Mouse (Mus musculus) neural tube, postnatal 0 days (tissue): ENCODE measurements around the gene Lyrm7. TPM values are rescaled to one million over a fixed set of nuclear protein-coding genes. Genes with fewer than 3 reads are reported as not detected.

ENCODE experiments used
- polyA plus RNA-seq: library from polyadenylated mRNA; unstranded; fragments of >200 nt; fragmentation: Nextera tagmentation; extraction: Ambion mirVana; gene quantifications from 2 replicates; pipeline ENCODE4 v1.2.1, GENCODE M21; 2015

The Lyrm7 gene
- 7.5 and 10.5 TPM in 2 replicates for polyA plus RNA-seq

DNA sequence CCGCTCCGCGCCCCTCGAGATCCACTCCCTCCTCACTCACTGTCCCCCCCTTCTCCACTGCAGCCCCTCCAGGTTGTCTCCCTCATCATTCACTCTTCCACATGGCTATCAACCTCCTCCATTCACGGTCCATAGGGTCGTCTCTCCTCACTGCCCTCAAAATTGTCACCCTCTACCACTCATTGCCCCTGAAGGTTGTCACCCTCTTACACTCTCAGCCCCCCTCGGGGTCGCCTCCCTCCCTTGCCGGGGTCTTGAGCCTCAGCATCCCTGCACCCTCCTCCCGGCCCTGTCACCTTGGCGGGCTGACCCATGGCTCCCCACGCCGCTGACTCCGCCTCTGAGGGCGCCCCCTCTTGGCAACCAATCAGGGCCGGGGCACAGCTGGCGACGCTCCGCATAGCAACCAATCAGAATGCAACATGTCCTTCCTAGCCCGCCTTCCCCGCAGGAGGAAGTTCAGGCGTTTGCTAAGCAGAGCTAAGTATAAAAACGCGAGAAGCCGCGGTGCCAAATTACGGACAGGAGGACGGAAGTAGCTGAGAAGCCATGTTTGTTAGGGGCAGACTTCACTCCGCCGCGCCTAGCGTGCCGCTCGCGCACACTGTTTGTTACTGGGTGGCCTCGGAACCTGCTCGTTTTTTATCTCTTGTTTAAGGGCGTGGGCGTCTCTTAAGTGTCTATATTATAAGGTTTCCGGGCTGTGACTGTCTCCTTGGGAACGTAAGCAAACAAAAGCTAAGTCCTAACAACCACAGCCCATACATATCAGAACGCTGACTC is at the start of gene Lyrm7:
Gene Lyrm7 (minus strand): TSS at position 661 of the 783 bp plus-strand sequence.

DNA sequence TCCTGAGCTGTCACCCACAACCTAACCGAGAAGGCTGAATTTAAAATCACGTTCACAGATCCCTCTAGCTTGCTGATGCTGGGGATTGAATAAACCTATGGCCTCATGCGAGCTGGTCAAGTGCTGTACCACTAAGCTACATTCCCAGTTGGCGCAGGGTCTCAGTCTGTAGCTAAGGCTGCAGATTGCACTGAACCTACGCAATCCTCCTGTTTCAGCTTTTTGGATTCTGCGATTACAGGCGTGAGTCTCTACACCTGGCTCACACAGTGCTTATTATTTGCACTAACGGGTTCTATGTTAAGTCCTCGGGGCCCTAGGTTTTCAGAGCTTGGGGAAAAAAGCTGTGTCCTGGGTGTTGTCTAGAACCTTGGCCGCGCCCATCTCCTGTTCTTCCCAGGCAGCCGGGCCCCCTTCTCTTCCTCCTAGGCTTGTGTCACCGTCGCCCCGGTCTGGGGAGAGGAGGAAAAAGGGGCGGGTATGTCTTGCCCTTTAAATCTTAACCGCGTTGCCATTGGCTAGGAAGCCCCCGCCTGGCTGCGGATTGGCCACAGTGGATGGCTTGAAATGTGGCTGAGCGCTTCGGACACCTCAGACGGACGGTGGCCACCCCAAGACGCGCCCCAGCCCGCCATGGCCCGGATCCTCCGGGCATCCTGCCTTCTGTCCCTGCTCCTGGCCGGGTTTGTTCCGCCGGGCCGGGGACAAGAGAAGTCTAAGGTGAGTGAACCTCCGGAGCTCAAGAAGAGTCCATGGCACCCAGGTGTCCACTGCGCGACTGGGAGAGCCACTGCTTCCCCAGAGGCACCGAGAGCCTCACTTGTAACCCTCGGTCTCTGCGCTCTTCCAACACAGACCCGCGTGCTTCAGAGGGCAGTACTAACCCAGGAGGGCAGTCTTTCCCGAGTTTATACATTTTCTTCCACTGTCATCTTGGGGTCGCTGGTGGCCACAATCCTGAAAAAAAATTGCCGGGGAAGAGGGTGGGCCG is 41.9 kb upstream of the Lyrm7 start, which contains the start of gene Gpx3:
Gene Gpx3 (plus strand): TSS at position 121 of the 991 bp plus-strand sequence.

DNA sequence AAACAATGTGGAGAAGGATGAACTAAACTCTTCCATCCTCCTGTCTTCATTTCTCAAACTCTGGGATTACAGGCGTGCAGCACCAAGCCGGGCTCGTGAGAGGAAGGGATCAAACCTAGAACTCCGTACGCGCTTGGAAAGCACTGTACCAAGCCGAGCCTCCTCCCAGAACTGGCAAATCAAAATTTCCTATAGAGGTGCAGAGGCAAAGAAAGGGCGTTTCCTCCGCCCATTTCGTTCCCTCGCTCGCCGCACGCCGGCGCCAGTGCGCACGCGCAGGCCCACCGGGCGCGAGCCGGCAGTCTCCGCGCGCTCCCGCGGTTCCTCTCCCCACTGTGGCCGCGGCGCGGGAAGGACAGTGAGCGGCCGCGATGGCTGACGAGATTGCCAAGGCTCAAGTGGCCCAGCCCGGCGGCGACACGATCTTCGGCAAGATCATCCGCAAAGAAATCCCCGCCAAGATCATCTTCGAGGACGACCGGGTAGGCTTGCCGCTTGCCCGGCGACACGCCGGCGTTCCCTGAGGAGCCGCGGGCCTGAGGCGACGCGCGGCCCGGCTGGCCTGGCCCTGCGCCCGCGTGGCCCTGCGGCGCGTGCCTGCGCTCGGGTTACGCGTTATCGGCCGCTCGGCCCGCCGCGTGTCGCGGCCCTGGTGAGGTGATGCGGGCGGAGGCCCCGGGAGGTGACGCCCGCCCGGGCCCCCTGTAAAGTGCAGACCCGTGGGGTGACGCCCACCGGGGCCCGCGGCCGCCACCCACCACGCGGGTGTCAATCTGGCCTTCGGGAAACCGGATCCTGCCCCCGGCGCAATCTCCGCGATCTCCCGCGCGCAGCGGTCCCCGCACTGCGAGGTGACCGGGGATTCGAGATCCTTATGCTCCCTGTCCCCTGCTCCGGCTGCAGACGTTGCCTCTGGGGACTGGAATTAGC is 5.7 kb upstream of the Lyrm7 start, which contains the start of gene Hint1:
Gene Hint1 (plus strand): TSS at position 265 of the 930 bp plus-strand sequence.

DNA sequence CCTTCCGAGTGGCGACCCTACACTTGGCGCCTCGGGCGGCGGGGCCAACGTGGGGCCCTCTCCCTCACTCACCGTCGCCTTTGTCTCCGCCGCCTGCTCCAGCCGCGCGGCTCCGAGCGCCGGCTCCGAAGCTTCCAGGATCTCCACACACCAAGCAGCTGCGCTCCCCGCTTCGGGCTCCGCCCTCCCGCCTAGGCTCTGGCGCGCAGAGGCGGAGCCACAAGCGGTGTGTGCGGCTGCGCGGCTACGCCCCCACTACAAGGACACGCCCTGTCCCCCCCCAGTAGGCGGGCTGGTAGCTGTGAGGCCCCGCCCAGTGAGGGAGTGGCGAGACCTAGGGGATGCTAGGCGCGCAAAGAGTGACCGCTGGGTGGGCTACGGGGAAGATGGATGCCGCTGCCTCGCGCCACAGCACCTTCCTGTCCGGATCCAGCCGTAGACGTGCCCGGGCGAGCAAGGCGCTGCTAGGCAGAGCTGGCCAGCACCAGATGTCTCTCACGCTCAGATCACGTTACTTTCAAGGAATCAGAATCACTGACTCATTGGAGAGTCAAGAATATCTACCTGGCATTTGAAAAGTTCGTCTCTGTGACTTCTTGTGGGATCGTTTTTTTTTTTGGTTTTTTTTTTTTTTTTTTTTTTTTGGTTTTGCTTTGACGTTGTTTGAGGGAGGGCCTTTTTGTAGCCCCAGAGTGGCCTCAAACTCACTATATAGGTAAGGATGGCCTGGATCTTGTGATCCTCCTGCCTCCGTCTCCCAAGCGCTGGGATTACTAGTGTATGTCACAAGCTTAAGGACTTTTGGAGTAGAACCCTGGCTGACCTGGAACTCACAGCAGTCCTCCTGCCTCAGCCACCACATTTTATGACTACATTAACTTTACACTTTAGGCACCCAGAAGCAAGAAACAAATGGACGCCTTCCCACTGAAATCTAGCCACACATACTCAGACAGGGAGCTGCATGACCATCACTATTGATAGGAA is 72.9 kb downstream of the Lyrm7 start, which contains the start of gene Cdc42se2:
Gene Cdc42se2 (minus strand): TSS at position 188 of the 987 bp plus-strand sequence.

Other genes with a start within 250 kb of the Lyrm7 start
- 117 and 124 TPM in 2 replicates for gene Cdc42se2, start 73.2 kb downstream of the Lyrm7 start, polyA plus RNA-seq
- gene Hint1, start 5.5 kb upstream of the Lyrm7 start, polyA plus RNA-seq = 1,024 and 1,220 TPM in 2 replicates
- gene Gpx3, start 41.5 kb upstream of the Lyrm7 start, polyA plus RNA-seq = 67.6 and 71.4 TPM in 2 replicates
- gene Tnip1, start 102.0 kb upstream of the Lyrm7 start, polyA plus RNA-seq = 17.5 and 17.6 TPM in 2 replicates
- 108 and 111 TPM in 2 replicates for gene Anxa6, start 172.5 kb upstream of the Lyrm7 start, polyA plus RNA-seq
- gene Ccdc69, start 217.2 kb upstream of the Lyrm7 start, polyA plus RNA-seq = 0.48 and 0.81 TPM in 2 replicates
- gene Gm2a, start 237.2 kb upstream of the Lyrm7 start, polyA plus RNA-seq = 71.2 and 74.1 TPM in 2 replicates